In genomic region chr19:16140710-16141109, GRCm38 (mm10) we compare ENCODE assay signal across 10 mouse cellular contexts. TPM values are rescaled to one million over a fixed set of nuclear protein-coding genes. Genes with fewer than 3 reads are reported as not detected.
DNase-seq lines count a peak whose midpoint lies in the region; ATAC-seq and TF ChIP-seq lines count a peak whose summit lies in the region.
"Had no signal": no experiment of that assay in that cellular context is flagged by ENCODE, and none has a peak within 500 bp of the region (broad histone marks: within the 10 kb centered on the region; RNA-seq: fewer than 3 reads in every experiment).

No protein-coding gene starts in this region.

- TF ChIP-seq CTCF in heart, adult 2 months (IDR thresholded peaks at IDR 0.05): no peak
- no peak for TF ChIP-seq CTCF in left cerebral cortex, adult 2 months (IDR thresholded peaks at IDR 0.05)

- H3K9me3 ChIP-seq in megakaryocyte, embryonic 14.5 days: no peaks in the 10 kb centered on the region
- H3K9me3 ChIP-seq: intestine, embryonic 15.5 days had no signal

- TF ChIP-seq EP300 in heart, adult 2 months (IDR thresholded peaks at IDR 0.05; ENCODE audit: insufficient read depth, low read depth, low read length): no peak

- peaks cover 30% of the 10 kb centered on the region for H3K36me3 ChIP-seq in heart, adult 2 months (ENCODE audit: control insufficient read depth, insufficient read depth, low read length)
- H3K36me3 ChIP-seq in megakaryocyte, embryonic 14.5 days (replicated peaks; ENCODE audit: low read length): peaks cover 35% of the 10 kb centered on the region
- H3K36me3 ChIP-seq: intestine, embryonic 15.5 days had no signal

- no peak; the same call in 1 of the 2 replicates for TF ChIP-seq POLR2A in heart, adult 2 months (IDR thresholded peaks at IDR 0.05; ENCODE audit: insufficient read depth, low read depth, low read length)

- H3K27ac ChIP-seq in heart, adult 2 months: peak overlapping the region; percentile 48
- H3K27ac ChIP-seq in left cerebral cortex, adult 2 months: 0 out of 2 replicates have a peak overlapping the region, but pooled peaks have one; percentile 13
- H3K27ac ChIP-seq: intestine, embryonic 15.5 days had no signal

- ATAC-seq in granulocyte monocyte progenitor cell, adult 5-6 weeks (replicated peaks; ENCODE audit: poor library complexity, severe bottlenecking): peak; percentile 79
- ATAC-seq: intestine, embryonic 15.5 days had no signal

- peaks cover 35% of the 10 kb centered on the region for H3K4me1 ChIP-seq in heart, adult 2 months (ENCODE audit: control insufficient read depth, insufficient read depth, low read length)
- H3K4me1 ChIP-seq in megakaryocyte, embryonic 14.5 days: peaks cover 93% of the 10 kb centered on the region

- H3K79me2 ChIP-seq in heart, adult 2 months (replicated peaks; ENCODE audit: control insufficient read depth, insufficient read depth, low read length): peaks cover 12% of the 10 kb centered on the region

- no peak for DNase-seq in heart, adult 2 months
- DNase-seq in heart, postnatal 14 days: no peak
- DNase-seq in left cerebral cortex, adult 2 months (ENCODE audit: extremely low spot score in 1 of 2, low spot score in 2 of 2): no peak
- DNase-seq in left cerebral cortex, postnatal 10 days (ENCODE audit: extremely low spot score in 1 of 2, low spot score in 2 of 2): no peak
- DNase-seq in c-Kit-positive CD71-positive TER-119-positive erythroid progenitor cells, embryonic 14.5 days (ENCODE audit: low spot score): no peak
- no peak for DNase-seq in ovary, postnatal 36 days (ENCODE audit: low spot score)
- DNase-seq: midbrain, embryonic 14.5 days had no signal

- no peaks in the 10 kb centered on the region for H3K27me3 ChIP-seq in heart, adult 2 months (ENCODE audit: control insufficient read depth, insufficient read depth, low read length)
- H3K27me3 ChIP-seq in megakaryocyte, embryonic 14.5 days (replicated peaks): no peaks in the 10 kb centered on the region
- H3K27me3 ChIP-seq: intestine, embryonic 15.5 days had no signal

- H3K9ac ChIP-seq in heart, adult 2 months (ENCODE audit: low read depth, low read length): no peak overlapping the region; the same call in 1 of the 2 replicates
- H3K9ac ChIP-seq: intestine, embryonic 15.5 days had no signal

- H3K4me3 ChIP-seq in heart, adult 2 months: no peak overlapping the region
- no peak overlapping the region for H3K4me3 ChIP-seq in left cerebral cortex, adult 2 months
- peak overlapping the region; percentile 90 for H3K4me3 ChIP-seq in megakaryocyte, embryonic 14.5 days (replicated peaks)
- H3K4me3 ChIP-seq: intestine, embryonic 15.5 days had no signal

- 34% methylated on average over 4 of the region's 4 CpGs for WGBS in heart, adult 2 months

- intact Hi-C loops in heart, adult 2 months (cut with DNase I): no loop called here
- intact Hi-C loops in heart, postnatal 14 days (cut with DNase I): loop anchor here (5.0 kb wide), 1 partner anchor 42 kb away; no protein-coding TSS in a partner anchor
- intact Hi-C loops in left cerebral cortex, adult 2 months (cut with DNase I): no loop called here
- intact Hi-C loops in left cerebral cortex, postnatal 10 days (cut with DNase I): no loop called here

RNA-seq across cellular contexts. Expression of gene Gnaq, which starts 8.1 kb away (rescaled TPM):
- 10 to 100 TPM; 23.1 to 23.4 TPM for total RNA-seq in heart, adult 2 months (2021)
- 8.4 and 14.5 TPM in 2 replicates for polyA plus RNA-seq in heart, adult 2 months (2012; rRNA removed)
- 10 to 100 TPM; 29.7 to 34.2 TPM for total RNA-seq in heart, postnatal 14 days (2021)
- total RNA-seq in left cerebral cortex, adult 2 months (2021): 100 to 1,000 TPM; 164 to 172 TPM
- total RNA-seq in left cerebral cortex, postnatal 10 days (2021): 100 to 1,000 TPM; 197 to 209 TPM
- 21.2 and 28.6 TPM in 2 replicates for total RNA-seq in granulocyte monocyte progenitor cell, adult 5-6 weeks (2014; fragmentation: Nextera tagmentation)
- total RNA-seq in granulocyte monocyte progenitor cell, adult 5-6 weeks (2017): 12.3 and 16.3 TPM in 2 replicates
- polyA plus RNA-seq in megakaryocyte, embryonic 14.5 days (2012; ENCODE audit: insufficient read depth, low replicate concordance): 2.6 and 12.6 TPM in 2 replicates

Comparison
In these comparisons a context has a peak if more than half of its experiments do, and no peak if none do; other contexts are left out.
1. RNA of gene Gnaq, which starts 8.1 kb away (total RNA-seq): 197 to 209 TPM in left cerebral cortex, postnatal 10 days and 164 to 172 TPM in left cerebral cortex, adult 2 months; 29.7 to 34.2 TPM in heart, postnatal 14 days, 23.1 to 23.4 TPM in heart, adult 2 months and 12.3 to 28.6 TPM in granulocyte monocyte progenitor cell, adult 5-6 weeks; every median in the first group is over 4 times any median in the second.